Mouse (Mus musculus) urinary bladder, adult 18-20 months (tissue): ENCODE data around the gene Fgf5.

Experiments
- DNase-seq, 2 experiments: peaks; one replicate each; pipeline ENCODE4 v3.0.0; 2022; ENCODE audit warnings: low spot score in 2 of 2, mixed read lengths in 2 of 2

The Fgf5 gene

GRCm38 (mm10) chr5:98253838-98254821, at the start of gene Fgf5:
TSS of gene Fgf5 (plus strand) at chr5:98254184.
- DNase-seq: peak in 1 of 2 experiments; percentile 34

DNA sequence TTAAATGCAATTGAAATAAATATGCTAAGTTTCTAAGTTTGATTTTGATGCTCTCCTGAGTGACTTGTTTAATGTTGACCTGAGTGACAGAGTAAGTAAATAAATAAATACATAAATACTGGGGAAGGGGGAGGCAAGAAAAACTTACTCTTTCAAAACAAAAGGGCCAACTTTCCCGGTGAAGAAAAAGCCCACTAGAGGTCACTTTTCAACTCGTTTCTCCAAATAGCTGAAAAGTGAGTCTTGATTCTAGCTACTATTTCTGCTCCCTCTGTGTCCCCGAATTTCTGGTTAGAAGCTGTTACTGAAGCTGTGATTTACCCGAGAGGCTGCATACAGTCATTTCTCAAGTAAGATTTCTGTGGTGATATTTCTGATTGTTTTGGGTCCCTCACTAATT, 41.5 kb upstream of the Fgf5 start:
- DNase-seq: no peak

DNA sequence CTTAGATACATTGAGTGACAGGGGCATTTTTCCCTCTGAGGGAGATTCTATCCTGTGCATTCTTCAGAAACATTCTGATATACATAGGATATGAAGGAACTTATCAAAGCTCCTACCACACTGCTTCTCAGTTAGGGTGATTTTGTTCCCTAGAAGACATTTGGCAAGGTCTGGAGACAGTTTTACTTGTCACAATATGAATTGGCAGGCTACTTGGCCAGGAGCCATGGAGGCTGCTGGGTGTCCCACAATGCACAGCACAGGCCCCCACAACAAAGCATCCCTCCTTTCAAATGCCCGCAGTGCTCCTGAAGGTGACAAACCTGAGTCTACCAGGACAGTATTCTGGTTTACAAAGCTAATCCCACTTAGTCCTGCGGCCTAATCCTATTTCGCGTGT, 32.0 kb upstream of the Fgf5 start:
- DNase-seq: no peak

DNA sequence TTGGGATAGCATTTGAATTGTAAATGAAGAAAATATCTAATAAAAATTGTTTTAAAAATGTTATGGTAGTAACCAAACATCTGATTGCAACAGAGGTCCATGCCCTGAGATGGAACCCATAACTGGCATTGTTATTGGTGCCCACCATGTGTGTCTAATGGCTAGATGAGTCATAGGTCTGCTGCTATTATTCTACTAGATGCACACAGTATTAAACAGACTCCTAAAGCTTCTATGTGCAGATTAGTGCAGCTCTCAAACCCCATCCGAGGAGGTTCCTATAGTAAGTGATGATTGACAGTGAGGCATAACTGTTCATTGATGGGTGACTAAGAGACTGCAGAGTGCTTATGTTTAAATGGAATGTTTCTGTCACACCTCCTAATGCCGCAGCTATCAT, 27.3 kb upstream of the Fgf5 start:
- DNase-seq: no peak

DNA sequence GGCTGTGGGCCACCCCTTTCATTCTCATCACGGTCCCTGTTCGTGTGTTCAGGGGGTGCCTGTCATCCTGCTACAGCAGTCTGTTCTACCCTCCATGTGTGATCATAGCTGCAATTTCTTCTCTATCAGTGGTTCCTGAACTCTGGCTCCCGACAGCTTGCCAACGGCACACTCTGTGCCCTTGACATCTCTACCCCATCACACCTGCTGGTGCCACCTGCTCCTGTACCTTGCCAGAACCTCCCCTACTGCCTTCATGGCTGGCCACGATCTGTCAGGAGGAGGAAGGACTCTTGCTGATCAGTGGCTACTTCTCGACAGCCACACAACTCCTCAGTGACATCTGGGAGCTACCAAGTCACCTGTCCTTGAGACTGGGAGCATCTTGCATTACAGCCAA, 24.5 kb upstream of the Fgf5 start:
- DNase-seq: no peak

GRCm38 (mm10) chr5:98238466-98238865, 15.5 kb upstream of the Fgf5 start:
- no peak for DNase-seq

GRCm38 (mm10) chr5:98241322-98241829, 12.6 kb upstream of the Fgf5 start:
- no peak for DNase-seq

- no peak for DNase-seq
Observed at GRCm38 (mm10) chr5:98245303-98245702, 8.7 kb upstream of the Fgf5 start.

- no peak for DNase-seq
Observed at GRCm38 (mm10) chr5:98245976-98246375, 8.0 kb upstream of the Fgf5 start.

GRCm38 (mm10) chr5:98246826-98247225, 7.2 kb upstream of the Fgf5 start:
- DNase-seq: no peak

- no peak for DNase-seq
Observed at GRCm38 (mm10) chr5:98247516-98247915, 6.5 kb upstream of the Fgf5 start.

DNA sequence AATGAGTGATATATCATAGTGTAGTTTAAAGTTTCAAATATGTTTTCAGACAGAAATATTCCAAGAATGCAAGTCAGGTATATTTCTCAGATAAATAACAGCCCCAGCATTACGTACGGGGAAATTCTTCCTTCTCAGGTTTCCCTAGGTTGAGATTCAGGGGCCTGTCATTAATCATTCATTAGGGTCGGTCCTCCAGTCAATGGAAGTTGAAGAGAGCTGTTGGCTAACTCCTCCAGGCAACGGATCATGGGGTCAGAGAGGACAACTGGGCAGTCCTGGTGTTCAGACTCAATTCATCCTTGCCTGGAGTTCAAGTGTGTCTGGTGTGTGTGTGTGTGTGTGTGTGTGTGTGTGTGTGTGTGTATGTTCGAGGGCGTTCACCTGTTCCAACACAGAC, 837 bp upstream of the Fgf5 start:
- no peak for DNase-seq

- DNase-seq: no peak
Observed at GRCm38 (mm10) chr5:98255176-98255575, 1.2 kb downstream of the Fgf5 start.

- no peak for DNase-seq
Observed at GRCm38 (mm10) chr5:98255760-98256490, 1.9 kb downstream of the Fgf5 start.

GRCm38 (mm10) chr5:98275318-98275818, 21.4 kb downstream of the Fgf5 start:
- no peak for DNase-seq

DNA sequence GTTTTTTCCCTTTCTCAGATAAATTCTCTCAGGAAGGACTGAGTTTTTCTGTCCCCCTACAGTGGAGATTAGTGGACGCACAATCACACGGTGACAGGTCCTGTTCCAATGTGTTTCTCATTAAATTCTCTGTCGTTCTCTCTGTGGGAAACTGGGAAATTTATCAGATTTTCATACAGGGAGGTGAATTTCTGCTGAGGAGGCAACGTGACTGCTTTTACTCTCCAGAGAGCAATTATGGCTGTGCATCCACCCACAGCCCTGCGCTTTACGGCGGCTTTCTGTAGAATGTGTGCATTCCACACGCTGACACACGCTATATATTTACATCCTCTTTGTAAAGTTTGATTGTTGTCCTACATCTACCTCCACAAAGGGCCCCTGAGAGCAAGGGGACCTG, 28.0 kb downstream of the Fgf5 start:
- no peak for DNase-seq

DNA sequence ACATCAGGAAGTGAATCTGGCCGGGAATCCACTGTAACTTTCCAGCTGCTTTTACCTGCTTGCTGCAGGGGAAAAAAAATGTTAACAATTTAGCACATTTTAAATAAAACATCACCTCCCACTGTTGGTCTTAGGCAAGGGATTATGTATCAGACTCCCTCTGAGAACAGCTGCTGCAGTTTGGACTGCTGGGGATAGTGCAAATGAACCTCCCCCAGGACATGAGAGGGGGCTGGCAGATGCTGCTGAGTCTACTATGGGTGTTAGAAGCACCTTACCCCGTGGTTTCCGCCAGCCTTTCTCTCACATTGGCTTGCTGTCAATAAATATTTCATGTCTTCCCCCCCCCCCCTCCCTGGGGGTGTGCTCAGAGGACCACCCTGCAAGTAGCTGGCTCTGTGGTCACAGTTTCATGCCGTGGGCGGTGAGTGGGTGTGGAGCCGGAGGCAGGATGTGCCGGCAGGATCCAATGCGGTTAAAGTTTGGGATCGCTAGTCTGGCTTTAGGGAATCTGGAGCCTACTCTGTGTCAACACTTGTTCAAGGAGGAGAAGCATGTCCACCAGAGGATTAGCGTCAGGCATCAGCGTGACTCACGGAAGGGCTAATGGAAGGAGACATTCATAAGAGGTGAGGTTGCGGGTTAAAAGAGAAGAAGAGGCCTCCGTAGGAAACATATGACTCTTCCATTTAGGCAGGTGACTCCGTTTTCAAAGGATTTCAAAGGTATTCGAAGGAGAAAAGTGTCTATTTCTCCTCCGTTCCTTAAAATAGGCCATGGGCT, 29.9 kb downstream of the Fgf5 start:
- DNase-seq: no peak

- no peak for DNase-seq
Observed at GRCm38 (mm10) chr5:98290642-98291041, 36.7 kb downstream of the Fgf5 start.

DNA sequence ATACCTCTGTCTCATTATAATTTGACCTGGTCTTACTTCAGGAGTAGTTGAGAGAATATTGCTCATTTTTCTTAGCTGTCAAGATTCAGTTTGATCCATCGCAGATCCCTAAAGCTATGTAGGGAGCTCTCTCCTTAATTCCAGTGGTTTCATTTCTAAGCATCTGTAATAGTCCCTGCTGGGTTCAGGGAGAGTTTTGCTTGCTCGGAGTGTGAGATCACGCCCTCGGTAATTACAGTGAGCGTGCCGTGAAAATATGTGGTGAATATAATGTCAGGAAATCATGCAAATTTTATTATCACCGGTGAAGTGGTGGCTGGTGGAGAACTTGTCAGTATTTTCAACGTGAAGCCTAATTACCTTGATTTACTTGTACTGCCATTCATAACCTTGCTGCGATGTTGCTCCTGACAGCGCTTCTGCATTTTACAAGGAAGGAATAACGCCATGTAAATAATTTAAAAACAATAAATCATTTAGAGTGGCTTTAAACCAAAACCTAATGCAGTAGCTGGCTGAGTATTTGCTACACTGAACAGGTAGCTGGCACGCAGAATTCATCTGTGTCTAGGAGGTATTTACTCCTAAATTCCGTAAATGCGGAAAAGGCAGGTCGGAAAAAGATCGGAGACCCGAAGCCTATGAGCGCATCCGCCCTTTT, 38.5 kb downstream of the Fgf5 start:
- DNase-seq: no peak

- DNase-seq: no peak
Observed at GRCm38 (mm10) chr5:98293049-98293715, 39.2 kb downstream of the Fgf5 start.

- no peak for DNase-seq
Observed at GRCm38 (mm10) chr5:98300079-98300478, 46.1 kb downstream of the Fgf5 start.
